Mouse (Mus musculus) R1 (cell line): ENCODE measurements around the gene Atp6ap2.
"Not testable (repeated sequence)": the region's sequence is repeated elsewhere in the genome, so short reads cannot be mapped to it uniquely, and the experiment has no call there.

Experiments
- DNase-seq: peaks from one replicate; pipeline ENCODE4 v3.0.0-alpha.2; 2018; ENCODE audit warnings: low read depth, low spot score

Gene Atp6ap2

DNA sequence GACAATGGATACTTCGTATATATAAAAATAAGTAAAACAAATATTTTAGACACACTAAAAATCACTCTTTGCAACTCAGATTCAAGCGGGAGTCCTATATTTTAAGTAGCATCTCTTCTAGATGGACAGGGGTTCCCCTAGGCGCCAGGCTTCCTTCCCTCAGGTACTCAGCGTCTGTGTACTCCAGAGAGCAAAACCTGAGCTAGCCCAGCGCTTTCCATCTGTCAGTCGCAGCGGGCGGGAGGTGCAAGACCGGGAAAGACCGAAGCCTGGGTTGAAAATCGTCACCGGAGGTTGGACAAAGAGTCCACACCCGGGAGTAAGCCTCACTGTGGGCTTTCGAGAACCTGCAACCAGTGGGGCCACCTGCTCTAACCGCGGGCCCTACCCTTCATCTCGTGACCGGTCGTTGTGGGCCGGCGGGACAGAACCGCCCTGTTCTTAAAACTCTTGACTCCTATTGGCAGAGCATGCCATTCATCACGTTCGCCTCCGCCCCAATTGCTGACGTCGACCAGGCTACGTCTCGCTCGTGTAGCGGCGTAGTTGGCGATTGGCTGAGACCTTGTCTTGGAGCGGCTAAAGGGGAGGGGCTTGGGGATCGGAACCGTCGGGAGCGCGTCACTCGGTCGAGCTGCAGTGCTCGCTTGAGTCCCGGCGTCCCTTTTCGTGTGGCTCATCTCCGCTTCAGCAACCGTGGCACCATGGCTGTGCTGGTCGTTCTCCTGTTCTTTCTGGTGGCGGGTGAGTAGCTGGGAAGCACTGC lies at the start of gene Atp6ap2:
Gene Atp6ap2, plus strand, starts transcription at position 610 of the 766 bp plus-strand sequence.
- DNase-seq: peak; percentile 97

DNA sequence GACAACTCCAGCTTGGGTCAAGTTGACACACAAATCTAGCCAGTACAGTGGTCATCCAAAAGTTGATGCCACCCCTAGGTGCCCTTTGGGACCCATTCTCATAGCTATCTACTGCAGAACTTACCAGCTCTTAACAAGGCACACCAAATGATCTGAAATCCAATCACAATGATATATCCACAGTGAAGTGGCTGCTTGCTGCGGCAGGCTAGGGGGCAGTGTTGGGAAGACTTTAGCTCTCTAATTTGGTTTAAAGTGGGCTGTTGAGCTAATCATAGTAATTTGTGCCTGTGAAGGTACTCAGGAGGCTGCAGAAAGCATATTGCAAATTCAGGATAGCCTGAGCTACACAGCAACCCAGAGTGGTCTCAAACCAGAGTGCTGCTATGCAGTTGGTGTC lies 43.2 kb upstream of the Atp6ap2 start:
- DNase-seq: no peak

DNA sequence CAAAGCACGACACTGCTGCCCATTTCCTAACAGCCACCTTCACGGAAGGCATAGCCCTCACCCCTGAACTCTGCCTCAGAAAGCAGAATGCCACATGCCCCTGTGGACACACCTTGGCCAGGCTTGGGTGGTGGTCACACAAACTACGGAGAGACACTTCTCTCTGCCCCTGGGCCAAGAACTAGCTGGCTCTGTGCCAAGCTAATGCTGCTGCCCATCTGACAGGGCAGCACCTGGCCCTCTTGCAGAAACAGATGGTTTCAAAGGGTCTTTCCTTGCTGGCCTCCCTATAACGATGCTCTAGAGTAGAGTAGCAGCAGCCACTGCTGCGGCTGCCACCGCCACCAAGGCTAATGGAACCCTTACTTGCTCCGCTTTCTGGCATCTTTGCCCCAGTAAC lies 30.5 kb upstream of the Atp6ap2 start:
- DNase-seq: no peak

- DNase-seq: no peak
Observed at GRCm38 (mm10) chrX:12571407-12571806, 16.2 kb upstream of the Atp6ap2 start.

- DNase-seq: no peak
Observed at GRCm38 (mm10) chrX:12577936-12578335, 9.7 kb upstream of the Atp6ap2 start.

DNA sequence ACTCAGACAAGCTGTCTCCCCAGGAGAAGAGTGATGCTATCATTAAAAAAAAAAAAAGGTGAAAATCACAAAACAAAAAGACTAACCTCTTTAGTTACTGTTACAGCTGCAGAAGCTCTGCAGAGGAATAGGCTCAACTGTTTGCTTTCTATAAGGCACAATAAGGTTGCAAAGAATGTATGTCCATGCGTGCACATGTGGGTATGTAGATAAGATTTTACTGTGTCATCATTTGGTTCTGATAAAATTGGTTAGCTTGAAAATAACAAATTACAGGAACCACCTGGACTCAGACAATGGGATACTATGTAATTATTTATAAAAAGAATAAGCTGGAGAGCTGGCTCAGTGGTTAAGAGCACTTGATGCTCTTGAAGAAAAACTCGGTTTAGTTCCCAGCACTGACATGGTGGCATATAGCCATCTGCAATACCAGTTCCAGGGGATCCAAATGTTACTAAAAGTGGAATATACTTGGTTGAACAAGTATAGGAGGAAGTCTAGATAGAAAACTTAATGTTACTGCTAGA lies 9.2 kb upstream of the Atp6ap2 start:
- DNase-seq: no peak

GRCm38 (mm10) chrX:12583261-12583660 lies 4.3 kb upstream of the Atp6ap2 start:
- no peak for DNase-seq

DNA sequence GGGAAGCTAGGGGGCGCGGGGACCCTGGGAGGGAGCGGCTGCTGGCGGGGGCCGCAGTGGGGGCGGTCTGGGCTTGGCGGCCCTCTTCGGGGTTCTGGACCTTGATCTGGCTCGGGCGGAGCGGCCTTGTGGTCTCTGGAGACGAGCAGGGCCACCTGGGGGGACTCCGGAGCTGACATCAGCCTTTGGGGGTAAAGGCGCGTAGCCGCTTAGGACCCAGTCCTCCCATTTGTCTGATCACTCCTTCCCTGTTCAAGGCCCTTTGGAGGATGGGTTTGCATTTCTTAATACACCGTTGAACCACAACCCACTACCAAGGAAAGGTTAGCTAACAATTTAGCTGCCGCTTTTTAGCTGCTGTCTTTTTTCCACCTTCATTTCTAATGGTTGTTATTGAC lies 356 bp downstream of the Atp6ap2 start:
- peak; percentile 28 for DNase-seq

DNA sequence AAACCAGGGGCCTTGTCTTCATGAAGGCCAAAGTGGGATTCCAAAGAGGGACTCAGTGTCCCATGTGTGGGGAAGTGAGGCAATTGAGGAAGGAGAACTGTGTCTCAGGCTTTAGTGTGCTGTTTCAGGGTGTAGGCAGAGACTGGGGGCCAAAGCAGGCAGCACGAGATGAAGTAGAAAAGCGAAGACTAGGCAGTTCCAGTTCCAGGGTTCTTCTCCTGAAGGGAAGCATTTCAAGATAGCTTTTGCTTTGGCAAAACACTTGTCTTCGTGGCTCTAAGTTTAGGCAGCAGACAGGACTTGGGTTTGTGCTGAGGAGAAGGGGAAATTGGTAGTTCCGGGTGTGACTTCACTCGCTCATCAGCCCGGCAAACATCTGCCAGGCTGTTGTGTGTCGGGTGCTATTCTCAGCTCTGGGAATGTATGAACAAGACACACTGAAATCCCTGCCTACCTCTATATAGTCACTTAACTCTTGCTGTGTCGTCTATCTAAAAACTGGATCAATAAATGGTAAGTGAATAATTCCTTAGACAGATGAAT lies 3.9 kb downstream of the Atp6ap2 start:
- no peak for DNase-seq

- DNase-seq: no peak
Observed at GRCm38 (mm10) chrX:12592011-12592410, 4.4 kb downstream of the Atp6ap2 start.

DNA sequence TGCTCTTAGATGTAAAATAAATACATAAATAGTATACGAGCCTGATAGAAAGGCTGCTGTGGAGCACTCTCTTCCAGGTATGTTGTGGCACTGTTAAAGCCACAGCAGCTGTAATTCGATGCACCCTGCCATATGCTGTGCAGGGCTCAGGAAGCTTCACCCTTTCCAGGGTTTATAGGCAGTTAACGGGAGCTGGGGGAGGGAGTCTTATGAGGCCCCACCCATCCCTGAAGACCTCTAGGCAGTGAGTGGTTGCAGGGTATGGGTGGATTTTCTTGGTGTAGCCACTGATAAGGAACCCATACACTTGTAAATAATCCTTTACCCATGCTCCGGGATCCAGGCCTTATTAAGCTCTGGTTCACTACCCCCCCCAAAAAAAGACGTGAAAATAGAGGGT lies 6.2 kb downstream of the Atp6ap2 start:
- DNase-seq: no peak

GRCm38 (mm10) chrX:12610541-12610940 lies 22.9 kb downstream of the Atp6ap2 start:
- DNase-seq: peak; percentile 92

GRCm38 (mm10) chrX:12611211-12611610 lies 23.6 kb downstream of the Atp6ap2 start:
- DNase-seq: peak; percentile 83

- not testable (repeated sequence) for DNase-seq
Observed at GRCm38 (mm10) chrX:12612360-12612759, 24.8 kb downstream of the Atp6ap2 start.

DNA sequence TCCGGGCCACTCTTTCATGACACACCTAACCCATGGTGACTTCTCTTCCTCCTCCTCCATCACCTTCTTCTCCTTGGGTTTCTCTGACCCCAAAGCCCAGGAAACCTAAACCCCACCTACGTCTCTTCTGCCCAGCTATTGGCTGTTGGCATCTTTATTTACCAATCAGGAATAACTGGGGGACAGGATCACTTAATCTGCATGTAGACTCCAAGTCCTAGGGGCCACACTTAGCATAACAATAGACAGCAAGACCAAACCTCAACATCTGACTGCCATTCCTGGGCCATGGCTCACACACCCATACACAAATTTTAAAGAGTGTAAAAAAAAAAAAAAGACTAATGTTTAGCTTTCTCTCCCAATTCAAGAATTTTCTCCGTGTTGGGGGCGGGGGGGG lies 37.5 kb downstream of the Atp6ap2 start:
- peak; percentile 75 for DNase-seq

DNA sequence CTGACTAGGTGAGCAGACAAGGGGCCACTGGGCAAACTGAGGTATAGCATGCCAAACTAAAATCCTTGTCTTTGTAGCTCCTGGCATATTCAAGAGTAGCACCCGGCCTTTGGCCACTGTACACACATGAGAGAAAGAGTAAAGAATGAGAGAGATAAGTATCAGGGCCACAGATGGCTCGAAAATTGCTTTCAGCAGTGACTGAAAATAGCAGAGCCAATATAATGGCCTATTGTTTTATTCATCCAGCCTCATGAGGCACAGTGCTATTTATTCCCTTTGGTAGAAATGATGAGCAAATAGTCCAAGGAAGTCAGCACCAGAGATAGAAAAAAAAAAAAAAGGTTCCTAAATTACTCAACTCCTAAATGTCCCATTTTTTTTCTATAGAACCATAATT lies 57.4 kb downstream of the Atp6ap2 start:
- no peak for DNase-seq

GRCm38 (mm10) chrX:12645531-12646304 lies 58.1 kb downstream of the Atp6ap2 start:
- DNase-seq: no peak

DNA sequence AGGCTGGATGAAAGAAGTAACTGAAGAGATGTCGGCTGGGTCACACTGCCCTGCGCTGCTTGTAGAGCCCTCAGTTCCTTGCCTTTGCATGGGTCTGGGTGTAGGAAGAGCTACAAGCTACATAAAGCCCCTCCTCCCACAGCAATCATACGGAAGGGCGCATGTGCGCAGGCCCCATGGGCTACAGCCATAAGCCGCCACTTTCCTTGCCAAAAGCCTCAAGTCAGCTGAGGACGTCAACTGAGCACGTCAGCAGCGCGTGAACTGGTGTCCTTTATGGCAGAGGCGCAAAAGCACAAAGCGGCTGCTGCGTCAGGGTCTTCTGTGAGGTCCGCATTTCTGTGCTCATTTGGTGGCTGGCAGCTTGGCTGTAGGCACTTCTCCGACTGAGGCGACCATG lies 64.3 kb downstream of the Atp6ap2 start:
- DNase-seq: peak; percentile 91

GRCm38 (mm10) chrX:12653879-12654278 lies 66.3 kb downstream of the Atp6ap2 start:
- DNase-seq: no peak
